Mouse (Mus musculus) lung, embryonic 15.5 days (tissue): ENCODE results near the gene Slc35a5. TPM values are rescaled to one million over a fixed set of nuclear protein-coding genes. Genes with fewer than 3 reads are reported as not detected.
A peak's percentile ranks its signal among the peaks of the same experiment; 100 is the strongest.

Source experiments
- ATAC-seq: fragments of 200-750 bp; cut with Nextera tagmentation; 2 replicates; pipeline ENCODE4 v1.8.0; 2017; ENCODE audit warnings: moderate number of reproducible peaks, borderline replicate concordance; ENCODE audit not compliant: low FRiP score, low TSS enrichment; ENCODE audit errors: extremely low read depth
- H3K27ac ChIP-seq: fragments of 300-500 bp; sonication (generic); 2 replicates; pipeline ENCODE4 v1.5.1; 2015; ENCODE audit warnings: moderate library complexity, mild to moderate bottlenecking, inconsistent platforms
- H3K27me3 ChIP-seq: fragments of 300-500 bp; sonication (generic); 2 replicates; pipeline ENCODE4 v1.6.1; 2015; ENCODE audit warnings: inconsistent platforms
- H3K36me3 ChIP-seq: fragments of 300-500 bp; sonication (generic); 2 replicates; pipeline ENCODE4 v1.6.1; 2015; ENCODE audit warnings: inconsistent platforms
- H3K4me1 ChIP-seq: fragments of 300-500 bp; sonication (generic); 2 replicates; pipeline ENCODE4 v1.6.1; 2015; ENCODE audit warnings: inconsistent platforms
- H3K4me2 ChIP-seq: fragments of 300-500 bp; sonication (generic); 2 replicates; pipeline ENCODE4 v1.6.1; 2015; ENCODE audit warnings: inconsistent platforms, mild to moderate bottlenecking, moderate library complexity
- H3K4me3 ChIP-seq: fragments of 300-500 bp; sonication (generic); 2 replicates; pipeline ENCODE4 v1.5.1; 2015; ENCODE audit warnings: mild to moderate bottlenecking, inconsistent platforms
- H3K9ac ChIP-seq: fragments of 300-500 bp; sonication (generic); 2 replicates; pipeline ENCODE4 v1.6.1; 2015; ENCODE audit warnings: inconsistent platforms
- H3K9me3 ChIP-seq: fragments of 300-500 bp; sonication (generic); 2 replicates; pipeline ENCODE4 v1.6.1; 2016; ENCODE audit warnings: inconsistent platforms
- WGBS: fragments of 180-500 bp; shearing (Covaris S2); methylation state at CpG from one replicate; pipeline ENCODE4 v1.1.7; 2015; 5-methylcytosine and 5-hydroxymethylcytosine counted together
- polyA plus RNA-seq: library from polyadenylated mRNA; unstranded; fragments of >200 nt; fragmentation: Nextera tagmentation; extraction: Ambion mirVana; gene quantifications from 2 replicates; pipeline ENCODE4 v1.2.1, GENCODE M21; 2015

Gene Slc35a5
- polyA plus RNA-seq: 16.1 and 23.1 TPM in 2 replicates

DNA sequence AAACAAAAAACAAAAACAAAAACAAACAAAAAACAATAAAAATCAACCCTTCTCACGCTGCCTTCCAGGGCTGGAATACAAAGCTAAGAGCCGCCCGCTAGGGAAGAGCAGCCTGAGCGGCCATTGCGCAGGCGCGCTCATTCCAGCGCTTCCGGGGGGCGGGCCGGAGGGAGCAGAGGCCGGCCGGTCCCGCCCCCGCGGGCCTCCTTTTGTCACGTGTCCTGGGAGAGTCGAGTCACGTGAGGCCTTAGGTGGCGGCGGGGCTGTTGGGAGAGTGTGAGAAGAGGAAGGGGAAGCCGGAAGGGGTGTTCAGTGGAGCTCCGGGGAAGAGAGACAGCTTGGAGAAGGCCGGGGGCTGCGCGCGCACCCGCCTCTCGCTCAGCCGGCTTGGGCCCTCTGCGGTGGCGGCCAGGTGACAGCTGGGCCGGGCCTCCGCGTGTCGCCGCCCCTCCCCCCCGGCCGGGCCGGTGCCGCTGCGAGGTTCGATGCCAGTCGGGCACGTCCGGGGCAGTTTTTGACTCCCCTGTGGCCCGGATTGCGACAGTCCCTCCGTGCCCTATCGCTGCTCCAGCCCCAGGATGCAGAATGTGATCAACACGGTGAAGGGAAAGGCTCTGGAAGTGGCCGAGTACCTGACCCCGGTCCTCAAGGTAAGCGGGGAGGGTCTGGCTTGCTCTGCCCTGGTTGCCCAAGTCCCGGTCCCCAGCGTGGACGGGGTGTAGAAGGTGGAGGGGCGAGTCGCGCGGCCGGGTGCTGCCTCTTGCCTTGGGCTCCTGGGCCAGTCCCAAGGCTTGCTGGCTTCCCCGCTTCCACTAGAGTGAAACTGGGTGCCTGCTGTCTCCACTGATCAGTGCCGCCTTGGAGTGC is at the start of gene Slc35a5, which contains the start of gene Atg3:
Slc35a5 (minus strand) TSS at position 185 of the 867 bp plus-strand sequence.
Atg3 (plus strand) TSS at position 264 of the 867 bp plus-strand sequence.
- H3K9ac ChIP-seq: peak within 1 kb of the TSS; percentile 81
- peak within 1 kb of the TSS; percentile 95 for H3K4me3 ChIP-seq
- peaks cover 9% of the 10 kb centered on the region for H3K36me3 ChIP-seq
- WGBS: under 1% methylated on average over 59 of the region's 64 CpGs
- H3K4me2 ChIP-seq: peak within 1 kb of the TSS; percentile 81
- peaks cover 19% of the 10 kb centered on the region for H3K4me1 ChIP-seq
- peak; percentile 98 for ATAC-seq
- no peaks in the 10 kb centered on the region for H3K27me3 ChIP-seq
- peak within 1 kb of the TSS; percentile 93 for H3K27ac ChIP-seq
- H3K9me3 ChIP-seq: no peaks in the 10 kb centered on the region

DNA sequence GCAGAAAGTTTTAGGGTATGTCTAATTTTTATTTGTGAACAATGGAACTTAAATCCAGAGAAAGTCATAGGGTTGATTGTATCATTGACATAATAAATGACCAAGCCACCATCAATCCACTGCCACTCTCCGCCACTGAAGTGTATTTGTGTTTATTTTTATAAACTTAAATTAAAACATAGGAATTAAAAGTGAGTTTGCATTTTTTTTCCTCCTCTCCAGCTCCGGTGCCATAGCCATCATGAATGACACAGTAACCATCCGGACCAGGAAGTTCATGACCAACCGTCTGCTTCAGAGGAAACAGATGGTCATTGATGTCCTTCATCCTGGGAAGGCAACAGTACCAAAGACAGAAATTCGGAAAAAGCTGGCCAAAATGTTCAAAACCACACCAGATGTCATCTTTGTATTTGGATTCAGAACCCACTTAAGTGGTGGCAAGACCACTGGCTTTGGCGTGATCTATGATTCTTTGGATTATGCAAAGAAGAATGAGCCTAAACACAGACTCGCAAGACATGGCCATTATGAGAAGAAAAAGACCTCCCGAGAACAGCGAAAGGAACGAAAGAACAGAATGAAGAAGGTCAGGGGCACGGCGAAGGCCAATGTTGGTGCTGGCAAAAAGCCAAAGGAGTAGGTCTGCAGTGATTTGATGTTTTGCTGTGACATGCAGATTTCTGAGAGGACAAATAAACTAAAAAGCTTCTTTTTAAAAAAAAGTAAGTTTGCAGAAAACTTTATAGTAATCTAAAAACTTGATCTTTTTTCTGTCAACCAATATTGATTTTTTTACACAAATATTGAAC is 46.6 kb upstream of the Slc35a5 start:
- Histone ChIP-seq H3K4me1 (no peaks in the 10 kb centered on the region), H3K27me3 (no peaks in the 10 kb centered on the region), H3K4me3 (no peak overlapping the region), H3K27ac (no peak overlapping the region), H3K9ac (no peak overlapping the region), H3K36me3 (no peaks in the 10 kb centered on the region), H3K9me3 (no peaks in the 10 kb centered on the region), H3K4me2 (no peak overlapping the region)
- no peak for ATAC-seq
- WGBS: 59% methylated on average over 12 of the region's 12 CpGs

DNA sequence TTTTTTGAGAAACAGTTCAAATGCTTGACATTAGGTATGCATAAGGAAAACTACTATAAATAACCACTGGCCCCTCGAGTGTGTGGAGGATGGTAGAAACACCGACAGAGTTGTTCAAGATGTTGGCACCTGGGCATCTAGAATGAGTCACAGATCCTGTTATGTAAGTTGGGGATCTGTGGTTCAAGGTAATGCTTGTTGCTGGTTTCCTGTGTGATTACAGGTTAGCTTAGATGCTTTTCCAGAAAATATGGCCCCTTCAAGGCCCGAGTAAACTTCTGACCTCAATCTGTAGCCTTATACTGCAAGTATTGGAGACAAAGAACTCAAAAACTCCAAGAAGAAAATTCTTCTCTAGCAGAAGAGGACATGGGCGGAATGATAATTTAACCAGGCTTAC is 45.9 kb upstream of the Slc35a5 start:
- ATAC-seq: no peak
- WGBS: 60% methylated on average over 4 of the region's 4 CpGs
- Histone ChIP-seq H3K4me1 (no peaks in the 10 kb centered on the region), H3K27ac (no peak overlapping the region), H3K9me3 (no peaks in the 10 kb centered on the region), H3K4me3 (no peak overlapping the region), H3K36me3 (no peaks in the 10 kb centered on the region), H3K4me2 (no peak overlapping the region), H3K27me3 (no peaks in the 10 kb centered on the region), H3K9ac (no peak overlapping the region)

DNA sequence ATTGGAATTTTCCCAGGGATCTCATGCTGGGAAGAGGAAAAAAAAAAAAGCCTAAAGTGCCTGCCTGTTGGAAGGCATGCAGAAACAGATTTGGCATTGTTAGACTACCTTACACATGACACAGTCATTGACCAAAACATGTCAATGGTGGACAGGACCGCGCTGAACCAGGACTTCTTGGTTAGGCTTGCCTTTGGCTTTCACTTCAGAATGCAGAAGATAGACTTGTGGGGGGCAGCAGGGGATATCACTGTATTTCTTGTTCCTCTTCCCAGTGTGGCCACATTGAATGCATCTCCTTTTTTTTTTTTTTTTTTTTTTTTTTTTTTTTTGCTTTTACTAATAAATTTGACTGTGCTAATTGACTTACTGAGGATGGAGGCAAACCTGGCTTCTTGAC is 42.9 kb upstream of the Slc35a5 start:
- no peaks in the 10 kb centered on the region for H3K4me1 ChIP-seq
- ATAC-seq: no peak
- H3K4me3 ChIP-seq: no peak overlapping the region
- H3K27ac ChIP-seq: no peak overlapping the region
- 100% methylated on average over 2 of the region's 2 CpGs for WGBS
- H3K27me3 ChIP-seq: no peaks in the 10 kb centered on the region
- H3K4me2 ChIP-seq: no peak overlapping the region
- H3K9me3 ChIP-seq: no peaks in the 10 kb centered on the region
- no peaks in the 10 kb centered on the region for H3K36me3 ChIP-seq
- H3K9ac ChIP-seq: no peak overlapping the region

DNA sequence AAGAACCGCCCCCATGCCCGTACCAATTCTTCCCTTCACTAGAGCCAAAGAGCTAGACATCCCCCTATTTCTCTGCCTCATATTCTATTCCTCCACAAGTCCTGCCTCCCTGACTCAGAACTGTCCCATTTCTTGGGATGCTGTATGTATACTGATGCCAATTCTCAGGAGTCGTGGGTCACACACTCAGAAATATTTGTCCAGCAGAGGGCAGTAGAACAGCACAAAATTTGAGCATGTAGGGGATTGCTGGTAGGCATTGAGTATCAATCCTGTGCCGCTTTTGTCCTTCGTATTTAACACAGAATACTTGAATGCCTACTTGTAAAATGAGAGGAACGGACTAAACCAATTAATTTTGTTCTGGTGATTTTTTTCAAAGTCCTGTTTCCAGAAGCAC is 38.3 kb upstream of the Slc35a5 start:
- peak; percentile 64; the same call in 1 of the 2 replicates for ATAC-seq
- Histone ChIP-seq H3K36me3 (no peaks in the 10 kb centered on the region), H3K27ac (no peak overlapping the region), H3K4me3 (no peak overlapping the region), H3K4me1 (no peaks in the 10 kb centered on the region), H3K9me3 (no peaks in the 10 kb centered on the region), H3K9ac (no peak overlapping the region), H3K4me2 (no peak overlapping the region), H3K27me3 (no peaks in the 10 kb centered on the region)
- WGBS: 29% methylated on average over 6 of the region's 6 CpGs

DNA sequence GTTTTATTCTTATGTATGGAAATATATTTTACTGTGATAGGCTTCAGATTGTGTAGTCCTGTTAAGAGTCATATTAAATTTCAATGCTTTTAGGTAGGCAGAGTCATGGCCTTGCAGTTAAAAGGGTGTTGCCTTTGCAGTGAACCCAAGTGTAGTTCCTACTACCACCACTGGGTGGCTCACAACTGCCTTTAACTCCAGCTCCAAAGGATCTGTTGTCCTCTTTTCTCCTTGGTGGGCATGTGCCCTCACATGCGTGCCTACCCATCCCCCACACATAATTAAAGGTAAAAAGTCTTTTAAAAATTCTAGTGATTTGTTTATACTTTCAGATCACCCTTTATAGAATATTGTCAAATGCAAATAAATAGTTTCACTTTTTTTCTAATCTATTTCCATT is 34.1 kb upstream of the Slc35a5 start:
- ATAC-seq: no peak
- WGBS: 12% methylated on average over 1 of the region's 1 CpGs

DNA sequence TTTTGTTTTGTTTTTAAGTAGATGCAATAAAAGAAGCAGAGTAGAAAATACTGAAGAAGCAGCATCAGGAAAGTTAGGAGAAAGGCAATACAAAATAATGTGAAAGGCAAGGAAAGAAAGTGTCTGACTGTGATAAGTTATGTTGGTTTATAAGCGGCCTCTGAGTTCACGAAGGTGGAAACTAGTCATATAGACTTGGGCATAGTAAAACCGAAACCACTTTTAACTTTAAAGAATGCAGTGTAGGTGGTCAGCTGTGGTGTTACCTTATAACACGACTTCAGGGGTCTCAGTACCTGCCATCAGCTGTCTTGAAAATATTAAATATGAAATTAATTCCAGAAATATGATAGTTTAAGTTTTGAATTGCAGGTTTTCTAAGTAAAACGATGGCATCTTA is 23.3 kb upstream of the Slc35a5 start:
- no peaks in the 10 kb centered on the region for H3K4me1 ChIP-seq
- no peak overlapping the region for H3K27ac ChIP-seq
- H3K4me2 ChIP-seq: no peak overlapping the region
- H3K27me3 ChIP-seq: no peaks in the 10 kb centered on the region
- peaks cover 13% of the 10 kb centered on the region for H3K36me3 ChIP-seq
- ATAC-seq: no peak
- H3K9ac ChIP-seq: no peak overlapping the region
- H3K4me3 ChIP-seq: no peak overlapping the region
- H3K9me3 ChIP-seq: no peaks in the 10 kb centered on the region
- 85% methylated on average over 5 of the region's 5 CpGs for WGBS

More for the DNA sequence above, 34.1 kb upstream of the Slc35a5 start:
- no peak overlapping the region for H3K27ac ChIP-seq
- no peaks in the 10 kb centered on the region for H3K9me3 ChIP-seq
- H3K4me3 ChIP-seq: no peak overlapping the region
- H3K27me3 ChIP-seq: no peaks in the 10 kb centered on the region
- peaks cover 6% of the 10 kb centered on the region; the same call in 1 of the 2 replicates for H3K36me3 ChIP-seq
- no peak overlapping the region for H3K4me2 ChIP-seq
- H3K4me1 ChIP-seq: no peaks in the 10 kb centered on the region
- no peak overlapping the region for H3K9ac ChIP-seq

DNA sequence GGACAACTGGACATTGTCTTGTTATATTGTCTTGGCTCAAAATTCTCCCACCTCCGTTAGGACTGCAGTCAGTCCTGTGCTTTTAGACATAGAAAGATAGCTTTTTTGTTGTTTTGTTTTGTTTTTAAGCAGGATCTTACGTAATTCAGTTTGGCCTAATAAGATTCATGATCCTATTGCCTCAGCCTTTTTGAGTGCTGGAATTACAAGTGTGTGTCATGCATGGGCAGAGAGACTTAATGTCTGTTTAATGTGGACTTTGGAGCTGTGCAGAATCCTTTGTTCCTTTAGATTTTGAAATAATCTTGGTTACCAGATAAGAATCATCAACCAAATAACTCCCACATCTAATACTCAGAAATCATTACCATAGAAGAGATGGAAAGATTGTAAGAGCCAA is 20.0 kb upstream of the Slc35a5 start:
- Histone ChIP-seq H3K27me3 (no peaks in the 10 kb centered on the region), H3K27ac (no peak overlapping the region), H3K4me2 (no peak overlapping the region), H3K4me3 (no peak overlapping the region), H3K4me1 (no peaks in the 10 kb centered on the region), H3K36me3 (peaks cover 11% of the 10 kb centered on the region), H3K9ac (no peak overlapping the region), H3K9me3 (no peaks in the 10 kb centered on the region)
- WGBS: 87% methylated on average over 2 of the region's 2 CpGs
- ATAC-seq: no peak

DNA sequence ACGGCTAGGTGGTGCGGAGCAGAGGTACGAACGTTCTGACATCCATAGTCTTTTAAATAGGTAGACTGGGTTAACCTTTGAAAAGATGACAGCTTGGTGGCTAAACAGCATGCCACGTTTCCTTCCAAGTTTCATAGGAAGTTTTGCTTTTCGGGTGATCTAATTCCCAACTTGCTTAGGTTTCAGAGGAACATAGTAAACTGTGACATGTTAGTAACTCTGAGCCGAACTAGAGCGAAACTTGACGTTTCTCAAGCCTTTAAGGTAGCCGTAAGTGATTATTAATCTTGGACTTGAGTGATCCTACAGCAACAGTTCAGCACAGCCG is 847 bp upstream of the Slc35a5 start:
- no peak for ATAC-seq
- Histone ChIP-seq H3K9me3 (no peaks in the 10 kb centered on the region), H3K4me1 (peaks cover 19% of the 10 kb centered on the region), H3K27me3 (no peaks in the 10 kb centered on the region), H3K4me2 (peak overlapping the region; percentile 81), H3K4me3 (peak overlapping the region; percentile 95), H3K27ac (peak overlapping the region; percentile 93), H3K36me3 (peaks cover 9% of the 10 kb centered on the region), H3K9ac (peak overlapping the region; percentile 81)
- 1% methylated on average over 11 of the region's 11 CpGs for WGBS

DNA sequence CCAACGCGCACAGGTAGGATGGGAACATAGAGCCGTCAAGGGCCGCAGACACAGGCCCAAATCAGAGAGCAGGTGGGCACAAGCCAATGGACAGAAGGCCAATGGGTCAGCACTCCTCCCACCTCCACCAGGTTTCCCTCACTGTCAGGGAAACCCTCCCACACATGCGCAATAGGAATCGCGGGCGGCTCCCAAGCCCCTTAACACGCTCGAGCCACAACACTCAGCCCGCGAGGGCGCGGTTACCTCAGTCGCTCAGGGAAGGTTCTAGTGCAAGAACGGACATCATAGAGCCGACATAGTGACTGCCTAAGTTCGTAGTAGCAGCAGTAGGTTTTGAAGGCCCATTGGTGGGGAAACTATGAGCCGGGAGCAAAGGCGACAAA is 377 bp downstream of the Slc35a5 start:
- Histone ChIP-seq H3K9ac (peak overlapping the region; percentile 81), H3K9me3 (no peaks in the 10 kb centered on the region), H3K36me3 (peaks cover 4% of the 10 kb centered on the region; the same call in 1 of the 2 replicates), H3K4me3 (peak overlapping the region; percentile 95), H3K27ac (peak overlapping the region; percentile 93), H3K4me2 (peak overlapping the region; percentile 81), H3K4me1 (peaks cover 19% of the 10 kb centered on the region), H3K27me3 (no peaks in the 10 kb centered on the region)
- peak; percentile 75 for ATAC-seq
- under 1% methylated on average over 20 of the region's 20 CpGs for WGBS

DNA sequence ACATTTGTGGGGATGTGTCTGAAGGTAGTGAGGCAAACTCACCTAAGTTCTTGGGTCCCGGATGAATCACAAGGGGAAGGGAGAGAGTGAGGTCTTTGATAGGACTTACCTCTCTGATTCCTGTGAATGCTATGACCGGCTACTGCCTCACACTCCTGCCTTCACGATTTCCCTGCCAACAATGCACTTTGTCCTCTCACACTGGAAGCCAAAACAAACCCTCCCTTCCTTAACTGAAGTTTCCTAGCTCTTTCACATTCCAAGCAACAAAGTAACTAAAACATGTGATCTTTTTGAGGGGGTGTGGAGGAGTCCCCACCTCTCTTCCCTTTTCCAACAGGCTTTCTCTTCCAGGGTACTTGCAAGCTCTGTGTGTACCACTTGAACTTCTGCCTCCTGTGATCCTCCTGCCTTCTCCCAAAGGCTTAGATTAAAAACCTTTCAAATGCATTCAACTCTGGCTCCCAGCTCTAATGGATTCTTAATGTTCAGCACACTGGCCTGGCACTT is 3.7 kb downstream of the Slc35a5 start:
- Histone ChIP-seq H3K9me3 (no peaks in the 10 kb centered on the region), H3K9ac (no peak overlapping the region), H3K4me1 (peaks cover 8% of the 10 kb centered on the region), H3K4me3 (no peak overlapping the region), H3K4me2 (no peak overlapping the region), H3K36me3 (peaks cover 17% of the 10 kb centered on the region; the same call in 1 of the 2 replicates), H3K27ac (no peak overlapping the region), H3K27me3 (no peaks in the 10 kb centered on the region)
- ATAC-seq: no peak
- 79% methylated on average over 3 of the region's 3 CpGs for WGBS
